Mouse (Mus musculus): ENCODE results near the gene Dhrs3. TPM values are rescaled to one million over a fixed set of nuclear protein-coding genes. Genes with fewer than 3 reads are reported as not detected.

Dhrs3 gene
- polyA plus RNA-seq, 1 experiment from 2014 or later, result 41.9 TPM

DNA sequence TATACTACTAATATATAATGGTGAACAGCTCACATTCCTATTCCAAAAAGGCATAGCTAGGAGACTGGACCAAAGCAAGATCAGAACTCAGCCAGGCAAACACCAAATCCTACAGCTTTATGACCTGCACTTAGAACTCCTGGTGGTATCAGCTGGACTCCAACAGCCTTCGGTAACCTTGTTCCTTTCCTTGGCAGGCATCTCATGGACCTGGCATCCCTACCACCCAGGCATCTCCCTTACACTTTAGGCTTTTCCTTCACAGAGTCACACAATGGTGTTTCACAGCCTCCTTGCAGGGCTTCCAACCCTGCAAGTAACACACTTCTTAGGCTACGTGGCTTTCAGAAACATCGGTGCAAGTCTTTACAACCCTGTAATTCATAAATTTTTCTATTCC, 75.7 kb downstream of the Dhrs3 start:
- no peaks in the 10 kb centered on the region for H3K4me1 ChIP-seq (replicated peaks)
- H3K4me2 ChIP-seq, result no peak overlapping the region
- no peak for ATAC-seq (ENCODE audit: low FRiP score)
- H3K27me3 ChIP-seq, result no peaks in the 10 kb centered on the region
- WGBS, result 96% methylated on average over 3 of the region's 3 CpGs
- no peaks in the 10 kb centered on the region for H3K9me3 ChIP-seq
- no peak overlapping the region for H3K27ac ChIP-seq
- H3K36me3 ChIP-seq, result peaks cover 6% of the 10 kb centered on the region
- H3K4me3 ChIP-seq, result no peak overlapping the region
- no peak overlapping the region for H3K9ac ChIP-seq

DNA sequence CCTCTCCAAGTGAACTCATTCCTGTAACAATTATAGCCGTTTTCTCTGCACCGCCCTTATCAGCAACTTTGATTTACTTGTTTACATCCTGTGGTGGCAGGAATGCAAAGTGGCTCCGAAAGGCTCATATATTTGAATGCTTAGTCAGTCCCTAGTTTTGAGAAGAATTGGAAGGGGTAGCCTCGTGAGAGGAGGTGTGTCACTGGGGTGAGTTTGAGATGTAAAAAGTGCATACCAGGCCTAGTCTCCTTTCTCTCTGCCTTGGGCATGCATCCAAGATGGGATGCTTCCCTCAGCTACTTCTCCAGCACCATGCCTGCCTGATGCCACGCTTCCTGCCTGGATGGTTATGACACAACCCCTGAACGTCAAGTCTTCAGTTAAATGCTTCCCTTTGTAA, 76.4 kb downstream of the Dhrs3 start:
- ATAC-seq (ENCODE audit: low FRiP score), result no peak
- H3K4me1 ChIP-seq (replicated peaks), result no peaks in the 10 kb centered on the region
- WGBS, result 81% methylated on average over 6 of the region's 6 CpGs

DNA sequence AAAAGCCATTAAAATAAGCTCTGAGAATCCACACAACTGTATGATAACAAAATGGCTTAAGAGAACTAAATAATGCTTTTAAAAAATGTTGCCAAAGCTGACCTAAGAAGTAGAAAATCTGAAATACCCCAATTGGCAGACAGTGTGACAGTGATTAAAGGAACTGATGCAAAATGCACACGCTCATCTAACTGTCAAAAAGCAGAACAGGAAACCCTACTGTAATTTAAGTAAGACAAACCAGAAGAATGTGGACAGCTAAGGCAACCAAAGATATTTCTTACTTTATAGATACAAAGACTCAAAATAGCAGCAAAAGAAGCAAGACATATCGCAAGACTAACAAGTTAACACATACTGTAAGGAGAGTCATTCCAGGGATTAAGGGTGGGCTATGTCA, 78.4 kb downstream of the Dhrs3 start:
- no peaks in the 10 kb centered on the region for H3K27me3 ChIP-seq
- 96% methylated on average over 2 of the region's 2 CpGs for WGBS
- H3K4me2 ChIP-seq, result no peak overlapping the region
- no peak overlapping the region for H3K4me3 ChIP-seq
- no peak overlapping the region for H3K27ac ChIP-seq
- no peaks in the 10 kb centered on the region for H3K9me3 ChIP-seq
- H3K9ac ChIP-seq, result no peak overlapping the region
- ATAC-seq (ENCODE audit: low FRiP score), result no peak
- H3K36me3 ChIP-seq, result peaks cover 13% of the 10 kb centered on the region
- no peaks in the 10 kb centered on the region for H3K4me1 ChIP-seq (replicated peaks)

More for the DNA sequence above, 76.4 kb downstream of the Dhrs3 start:
- H3K36me3 ChIP-seq, result peaks cover 6% of the 10 kb centered on the region
- H3K27me3 ChIP-seq, result no peaks in the 10 kb centered on the region
- H3K4me2 ChIP-seq, result no peak overlapping the region
- no peak overlapping the region for H3K27ac ChIP-seq
- no peak overlapping the region for H3K9ac ChIP-seq
- H3K9me3 ChIP-seq, result no peaks in the 10 kb centered on the region
- no peak overlapping the region for H3K4me3 ChIP-seq

DNA sequence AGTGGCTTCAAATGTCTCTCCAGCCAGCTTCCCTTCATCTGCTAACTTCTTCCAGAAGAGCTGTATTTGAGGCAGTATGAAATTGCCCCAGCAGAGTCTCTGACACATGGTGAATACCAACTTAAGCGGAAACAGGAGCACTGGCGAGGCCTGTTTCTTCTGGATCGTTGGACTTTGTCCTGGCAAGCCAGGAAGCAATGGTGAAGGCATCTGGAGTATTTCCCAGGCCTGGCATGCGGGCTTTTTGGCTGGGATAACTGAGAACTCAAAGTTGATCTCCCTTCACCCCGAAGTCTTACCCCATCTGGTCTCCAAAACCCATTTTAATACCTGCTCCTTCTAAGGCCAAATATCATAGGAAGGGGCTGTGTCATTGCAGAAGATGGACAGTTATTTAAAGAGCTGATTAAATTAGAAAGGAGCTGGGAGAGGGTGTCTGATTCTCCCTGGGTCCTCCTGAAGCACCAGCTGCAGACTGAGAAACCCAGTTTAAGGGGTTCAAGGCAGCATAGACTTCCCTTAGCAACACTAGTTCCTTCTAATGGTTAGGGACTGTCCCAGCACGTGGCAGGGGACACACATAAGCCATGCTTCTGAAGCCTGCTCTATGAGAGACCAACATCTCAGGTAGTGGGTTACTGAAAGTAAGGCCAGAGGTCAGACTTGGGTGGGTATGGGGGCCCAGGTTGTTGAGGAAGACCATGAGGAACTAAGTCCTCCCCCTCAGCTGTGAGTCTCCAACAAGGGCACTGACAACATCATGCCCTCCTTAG, 80.5 kb downstream of the Dhrs3 start:
- Histone ChIP-seq H3K9me3 (no peaks in the 10 kb centered on the region), H3K4me1 (replicated peaks) (no peaks in the 10 kb centered on the region), H3K4me3 (no peak overlapping the region), H3K36me3 (peaks cover 13% of the 10 kb centered on the region), H3K9ac (no peak overlapping the region), H3K27me3 (no peaks in the 10 kb centered on the region), H3K4me2 (no peak overlapping the region), H3K27ac (no peak overlapping the region)
- WGBS, result 84% methylated on average over 6 of the region's 6 CpGs
- ATAC-seq (ENCODE audit: low FRiP score), result no peak

DNA sequence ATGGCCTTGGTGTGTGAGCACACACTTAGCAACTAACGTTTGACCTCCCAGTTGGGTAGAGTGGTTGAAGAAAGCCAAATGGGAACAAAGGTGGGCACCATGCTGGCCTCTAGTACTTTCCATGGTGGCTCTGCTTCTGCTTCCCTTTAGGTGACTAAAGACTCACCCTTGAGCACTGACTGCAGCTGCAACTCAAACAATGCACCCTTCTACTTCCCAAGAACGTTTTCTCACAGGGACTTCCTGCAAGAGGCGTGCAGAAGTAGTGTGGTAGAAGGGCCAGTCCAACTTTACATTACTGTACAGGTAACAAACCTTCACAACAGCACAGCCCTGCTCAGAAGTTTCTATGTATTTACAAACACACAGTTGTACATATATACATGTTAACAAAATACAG, 81.8 kb downstream of the Dhrs3 start:
- WGBS, result 83% methylated on average over 3 of the region's 3 CpGs

DNA sequence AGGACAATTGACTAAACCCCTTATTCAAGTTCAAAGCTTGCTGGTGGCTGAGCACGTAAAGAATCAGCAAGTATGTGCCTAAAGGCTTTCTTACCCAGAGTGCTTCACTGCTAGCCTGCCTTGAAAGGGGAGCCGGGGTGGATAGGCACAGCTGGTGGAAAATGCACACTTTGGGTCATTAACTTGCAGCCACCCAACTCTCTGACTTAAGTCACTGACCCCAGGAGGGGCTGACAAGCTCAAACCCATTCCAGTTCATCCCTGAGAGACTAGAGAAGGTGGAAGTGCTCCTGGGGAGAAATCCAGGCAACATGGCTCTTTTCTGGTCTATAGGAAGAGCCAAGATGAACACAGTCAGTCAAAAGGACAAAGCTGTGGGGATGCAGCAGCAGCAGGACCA, 82.9 kb downstream of the Dhrs3 start:
- Histone ChIP-seq H3K27me3 (no peaks in the 10 kb centered on the region), H3K27ac (no peak overlapping the region), H3K4me3 (no peak overlapping the region), H3K36me3 (peaks cover 7% of the 10 kb centered on the region), H3K4me1 (replicated peaks) (no peaks in the 10 kb centered on the region), H3K9me3 (no peaks in the 10 kb centered on the region), H3K4me2 (no peak overlapping the region), H3K9ac (no peak overlapping the region)
- ATAC-seq (ENCODE audit: low FRiP score), result no peak
- 46% methylated on average over 2 of the region's 2 CpGs for WGBS

More for the DNA sequence above, 81.8 kb downstream of the Dhrs3 start:
- no peaks in the 10 kb centered on the region for H3K4me1 ChIP-seq (replicated peaks)
- no peaks in the 10 kb centered on the region for H3K9me3 ChIP-seq
- H3K9ac ChIP-seq, result no peak overlapping the region
- no peaks in the 10 kb centered on the region for H3K27me3 ChIP-seq
- H3K4me2 ChIP-seq, result no peak overlapping the region
- no peak overlapping the region for H3K27ac ChIP-seq
- H3K36me3 ChIP-seq, result peaks cover 13% of the 10 kb centered on the region
- no peak overlapping the region for H3K4me3 ChIP-seq
- ATAC-seq (ENCODE audit: low FRiP score), result no peak

DNA sequence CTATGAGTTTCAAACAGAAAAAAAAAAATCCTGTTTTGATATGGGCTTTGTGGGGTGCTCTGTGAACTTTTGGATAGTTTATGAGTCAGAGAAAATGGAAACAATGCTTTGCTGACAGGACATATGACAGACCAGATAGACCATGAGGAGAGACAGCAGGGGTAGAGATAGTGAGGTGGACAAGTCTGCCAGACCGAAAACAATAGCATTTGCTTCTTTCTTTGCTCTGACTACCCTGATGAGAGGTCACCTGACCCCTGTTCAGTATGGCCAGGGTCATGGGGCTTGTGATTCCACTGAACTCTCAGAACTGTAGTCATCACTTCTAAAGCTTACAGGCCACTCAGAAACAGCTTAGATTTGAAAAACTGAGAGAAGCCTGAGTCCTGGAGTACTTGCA, 84.4 kb downstream of the Dhrs3 start:
- WGBS, result 68% methylated on average over 1 of the region's 1 CpGs
- Histone ChIP-seq H3K4me1 (replicated peaks) (no peaks in the 10 kb centered on the region), H3K36me3 (peaks cover 12% of the 10 kb centered on the region), H3K9me3 (no peaks in the 10 kb centered on the region), H3K27ac (no peak overlapping the region), H3K4me3 (no peak overlapping the region), H3K27me3 (no peaks in the 10 kb centered on the region), H3K9ac (no peak overlapping the region), H3K4me2 (no peak overlapping the region)
- ATAC-seq (ENCODE audit: low FRiP score), result no peak

Other genes with a start within 250 kb of the Dhrs3 start
- not detected in 2 replicates for gene Gm436, start 206.5 kb upstream of the Dhrs3 start, polyA plus RNA-seq (2015; fragmentation: Nextera tagmentation; extraction: Ambion mirVana)
- gene Gm13178, start 171.4 kb upstream of the Dhrs3 start, polyA plus RNA-seq (2015; fragmentation: Nextera tagmentation; extraction: Ambion mirVana), result not detected in 2 replicates
- gene Gm438, start 106.2 kb upstream of the Dhrs3 start, polyA plus RNA-seq (2015; fragmentation: Nextera tagmentation; extraction: Ambion mirVana), result not detected in 2 replicates

Data from hindbrain, embryonic 13.5 days (tissue).